Mouse (Mus musculus) G1E (cell line): ENCODE measurements around the gene Mypop. TPM values are rescaled to one million over a fixed set of nuclear protein-coding genes. Genes with fewer than 3 reads are reported as not detected.

ENCODE experiments used
- ATAC-seq: 2 replicates; pipeline ENCODE4 v1.8.0; 2016; ENCODE audit warnings: mild to moderate bottlenecking; ENCODE audit not compliant: insufficient number of reproducible peaks, poor library complexity, low FRiP score, severe bottlenecking; ENCODE audit errors: extremely low read depth
- DNase-seq: peaks from one replicate; pipeline ENCODE4 v3.0.0; 2012; ENCODE audit warnings: low spot score
- H3K27me3 ChIP-seq: 2 replicates; pipeline ENCODE4 v1.6.1; 2012; ENCODE audit warnings: mild to moderate bottlenecking, low read length, inconsistent platforms; ENCODE audit not compliant: insufficient read depth
- H3K36me3 ChIP-seq: replicated peaks from 2 replicates; pipeline ENCODE3; 2012; ENCODE audit warnings: mild to moderate bottlenecking, inconsistent platforms
- H3K4me1 ChIP-seq: 2 replicates; pipeline ENCODE4 v1.6.1; 2012; ENCODE audit warnings: low read depth, low read length, inconsistent platforms, mixed read lengths; ENCODE audit not compliant: insufficient read depth
- H3K4me3 ChIP-seq: 2 replicates; pipeline ENCODE4 v1.5.1; 2012; ENCODE audit warnings: low read depth, mild to moderate bottlenecking, inconsistent platforms, low read length, moderate library complexity, mixed read lengths
- H3K9me3 ChIP-seq: replicated peaks from 2 replicates; pipeline ENCODE4 v1.6.1; 2012; ENCODE audit warnings: inconsistent platforms
- CTCF ChIP-seq: IDR thresholded peaks from 2 replicates; pipeline ENCODE4 v1.5.1; 2012; ENCODE audit warnings: low read depth, low read length, inconsistent platforms, mixed read lengths
- GATA1 ChIP-seq: IDR thresholded peaks from 2 replicates; pipeline ENCODE4 v1.6.1; 2012; ENCODE audit warnings: borderline replicate concordance, low read length, inconsistent platforms, mixed read lengths
- GATA2 ChIP-seq: IDR thresholded peaks from 2 replicates; pipeline ENCODE4 v1.6.1; 2012; ENCODE audit warnings: low read depth, low read length, inconsistent platforms, borderline replicate concordance
- POLR2AphosphoS5 ChIP-seq: IDR thresholded peaks from 2 replicates; pipeline ENCODE4 v1.6.1; 2012; ENCODE audit warnings: low read depth, low read length, inconsistent platforms; ENCODE audit not compliant: insufficient replicate concordance
- TAL1 ChIP-seq: conservative IDR thresholded peaks from 2 replicates; pipeline ENCODE4 v1.6.1; 2012; ENCODE audit warnings: low read depth, low read length, inconsistent platforms, mixed read lengths
- polyA plus RNA-seq: library from polyadenylated mRNA; stranded (reverse); fragments of >175 nt; gene quantifications from 2 replicates; pipeline ENCODE4 v1.2.3, GENCODE M21; 2012
- total RNA-seq, 2 experiments: library from RNA; stranded (forward) in 1 of 2; stranded (reverse) in 1 of 2; fragments of 200-1000 nt in 1 of 2; fragments of >200 nt in 1 of 2; fragmentation: Nextera tagmentation in 1 of 2; gene quantifications; 2 replicates each; pipeline ENCODE4 v1.2.3; 2014 to 2017

Gene Mypop
- total and polyA plus RNA-seq, 3 experiments = 2.0 to 15.8 (median 2.4) TPM

GRCm38 (mm10) chr7:18998835-18999234 is 7.8 kb downstream of the Mypop start:
- H3K9me3 ChIP-seq = no peaks in the 10 kb centered on the region
- H3K36me3 ChIP-seq = peaks cover 38% of the 10 kb centered on the region
- no peak for TF ChIP-seq GATA1
- no peak for TF ChIP-seq CTCF
- TF ChIP-seq GATA2 = no peak
- no peak for TF ChIP-seq TAL1
- no peak for TF ChIP-seq POLR2AphosphoS5
- peaks cover 35% of the 10 kb centered on the region for H3K4me1 ChIP-seq
- no peaks in the 10 kb centered on the region for H3K27me3 ChIP-seq
- no peak for ATAC-seq
- no peak for DNase-seq
- no peak overlapping the region for H3K4me3 ChIP-seq

GRCm38 (mm10) chr7:19000421-19000820 is 9.4 kb downstream of the Mypop start:
- Histone ChIP-seq H3K4me1 (peaks cover 44% of the 10 kb centered on the region), H3K4me3 (no peak overlapping the region), H3K36me3 (peaks cover 42% of the 10 kb centered on the region), H3K9me3 (no peaks in the 10 kb centered on the region), H3K27me3 (no peaks in the 10 kb centered on the region)
- TF ChIP-seq CTCF (no peak), TAL1 (no peak)
- no peak for DNase-seq
- ATAC-seq = no peak

GRCm38 (mm10) chr7:19001066-19001806 is 10.2 kb downstream of the Mypop start:
- H3K27me3 ChIP-seq = no peaks in the 10 kb centered on the region
- ATAC-seq = no peak
- H3K4me1 ChIP-seq = peaks cover 52% of the 10 kb centered on the region
- H3K4me3 ChIP-seq = no peak overlapping the region
- H3K9me3 ChIP-seq = no peaks in the 10 kb centered on the region
- no peak for DNase-seq
- TF ChIP-seq CTCF = no peak
- no peak for TF ChIP-seq GATA1
- TF ChIP-seq TAL1 = no peak
- no peak for TF ChIP-seq POLR2AphosphoS5
- TF ChIP-seq GATA2 = no peak
- H3K36me3 ChIP-seq = peaks cover 44% of the 10 kb centered on the region

GRCm38 (mm10) chr7:19001807-19002085 is 10.7 kb downstream of the Mypop start:
- DNase-seq (no peak), ATAC-seq (no peak)
- Histone ChIP-seq H3K4me1 (peaks cover 56% of the 10 kb centered on the region), H3K36me3 (peaks cover 46% of the 10 kb centered on the region), H3K9me3 (no peaks in the 10 kb centered on the region), H3K27me3 (no peaks in the 10 kb centered on the region), H3K4me3 (no peak overlapping the region)
- TF ChIP-seq GATA2 = no peak
- TF ChIP-seq CTCF = no peak
- no peak for TF ChIP-seq TAL1
- TF ChIP-seq GATA1 = no peak
- TF ChIP-seq POLR2AphosphoS5 = no peak

GRCm38 (mm10) chr7:19002115-19002514 is 11.1 kb downstream of the Mypop start:
- ATAC-seq = no peak
- peak overlapping the region; percentile 67; the same call in 1 of the 2 replicates for H3K4me3 ChIP-seq
- peaks cover 60% of the 10 kb centered on the region for H3K4me1 ChIP-seq

GRCm38 (mm10) chr7:19002848-19003498 is 11.9 kb downstream of the Mypop start:
- Histone ChIP-seq H3K9me3 (no peaks in the 10 kb centered on the region), H3K4me3 (peak overlapping the region; percentile 67), H3K27me3 (no peaks in the 10 kb centered on the region), H3K4me1 (peaks cover 68% of the 10 kb centered on the region), H3K36me3 (peaks cover 53% of the 10 kb centered on the region)
- DNase-seq (peak; percentile 75), ATAC-seq (peak; percentile 70)
- TF ChIP-seq GATA2 = no peak
- TF ChIP-seq POLR2AphosphoS5 = no peak
- TF ChIP-seq GATA1 = no peak
- TF ChIP-seq CTCF = no peak

More at GRCm38 (mm10) chr7:19002115-19002514, 11.1 kb downstream of the Mypop start:
- DNase-seq = no peak
- Histone ChIP-seq H3K9me3 (no peaks in the 10 kb centered on the region), H3K27me3 (no peaks in the 10 kb centered on the region), H3K36me3 (peaks cover 50% of the 10 kb centered on the region)
- TF ChIP-seq CTCF = no peak
- no peak for TF ChIP-seq GATA2
- no peak for TF ChIP-seq POLR2AphosphoS5
- TF ChIP-seq TAL1 = no peak
- no peak for TF ChIP-seq GATA1
